Mouse (Mus musculus) fat pad, adult 2 months (tissue): ENCODE measurements around the gene Ank3.
"Not testable (repeated sequence)": the region's sequence is repeated elsewhere in the genome, so short reads cannot be mapped to it uniquely, and the experiment has no call there.

Experiments used
- DNase-seq: peaks from one replicate; pipeline ENCODE4 v3.0.0-alpha.2; 2011; ENCODE audit warnings: low read depth, low spot score; ENCODE audit errors: extremely low read depth

Ank3 gene

GRCm38 (mm10) chr10:69398763-69399590, at the start of gene Ank3:
Gene Ank3 (plus strand): TSS chr10:69398773.
- DNase-seq: no peak

GRCm38 (mm10) chr10:69351071-69351841, 47.3 kb upstream of the Ank3 start:
- no peak for DNase-seq

- no peak for DNase-seq
Observed at GRCm38 (mm10) chr10:69351842-69352211, 46.7 kb upstream of the Ank3 start.

DNA sequence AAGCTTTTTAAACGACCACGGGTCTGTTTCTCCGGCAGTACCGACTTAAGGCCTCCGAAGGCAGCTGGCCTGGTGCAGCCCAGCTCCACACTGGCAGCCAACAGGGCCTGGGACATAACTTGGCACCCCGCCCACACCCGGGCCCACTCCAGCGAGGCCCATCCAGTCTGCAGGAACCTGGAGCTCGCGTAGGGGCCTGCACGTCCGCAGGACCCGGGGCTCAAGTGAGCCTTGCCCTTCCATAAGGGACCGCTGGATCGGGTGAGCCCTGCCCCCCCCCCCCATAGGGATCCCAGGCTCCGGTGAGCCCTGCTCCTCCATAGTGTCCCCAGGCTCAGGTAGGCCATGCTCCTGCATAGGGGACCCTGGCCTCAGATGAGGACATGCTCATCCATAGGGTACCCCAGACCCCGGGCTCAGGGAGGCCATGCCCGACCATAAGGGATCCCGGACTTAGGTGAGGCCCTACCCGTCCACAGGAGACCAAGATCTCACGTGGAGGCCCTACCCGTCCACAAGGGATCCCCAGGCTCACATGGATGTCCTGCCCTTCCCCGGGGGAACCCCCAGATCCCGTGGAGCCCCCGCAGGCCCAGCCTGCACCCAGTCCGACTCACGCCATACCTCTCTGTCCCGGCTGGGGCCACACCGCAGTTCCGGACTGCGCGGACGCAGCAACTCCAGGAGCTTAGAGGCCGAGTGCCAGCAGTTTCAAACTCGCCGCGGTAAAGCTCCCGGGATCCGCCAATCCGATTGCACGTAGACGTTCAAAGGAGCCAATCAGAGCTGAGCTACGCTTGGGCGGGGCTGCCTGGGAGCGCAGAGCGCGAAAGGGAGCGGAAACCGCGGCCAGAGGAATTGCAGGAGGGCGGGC, 46.1 kb upstream of the Ank3 start, which contains the start of gene Cdk1:
Gene Cdk1 (minus strand): TSS at position 727 of the 874 bp plus-strand sequence.
- peak; percentile 51 for DNase-seq

DNA sequence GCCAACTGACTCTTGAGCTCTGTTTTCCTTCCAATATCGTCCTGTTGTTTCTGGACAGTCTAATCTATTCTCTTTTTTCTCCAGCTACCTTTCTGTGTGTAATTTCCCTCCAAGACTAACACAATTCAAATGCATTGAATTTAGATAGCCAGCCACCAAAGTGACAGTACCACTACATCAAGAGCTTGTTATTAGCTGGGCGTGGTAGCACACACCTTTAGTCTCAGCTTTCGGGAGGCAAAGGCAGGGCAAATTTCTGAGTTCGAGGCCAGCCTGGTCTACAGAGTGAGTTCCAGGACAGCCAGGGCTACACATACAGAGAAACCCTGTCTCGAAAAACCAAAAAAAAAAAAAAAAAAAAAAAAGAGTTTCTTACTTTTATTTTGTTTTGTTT, 45.5 kb upstream of the Ank3 start:
- not testable (repeated sequence) for DNase-seq

DNA sequence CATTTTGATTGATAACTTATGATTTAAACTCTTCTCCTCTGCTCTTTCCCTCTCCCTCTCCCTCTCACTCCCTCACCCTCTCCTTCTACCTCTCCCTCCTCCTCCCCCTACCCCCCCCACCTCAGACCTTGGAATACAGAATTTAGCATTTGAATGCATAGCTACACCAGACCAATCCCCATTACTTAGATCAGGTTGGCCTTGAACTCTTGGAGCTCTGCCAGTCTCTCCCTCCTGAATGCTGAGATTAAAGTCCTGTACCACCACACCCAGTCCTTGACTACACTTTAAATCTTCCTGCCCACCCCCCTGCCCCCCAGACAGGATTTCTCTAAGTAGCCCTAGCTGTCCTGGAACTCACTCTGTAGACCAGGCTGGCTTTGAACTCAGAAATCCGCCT, 38.9 kb upstream of the Ank3 start:
- DNase-seq: no peak

DNA sequence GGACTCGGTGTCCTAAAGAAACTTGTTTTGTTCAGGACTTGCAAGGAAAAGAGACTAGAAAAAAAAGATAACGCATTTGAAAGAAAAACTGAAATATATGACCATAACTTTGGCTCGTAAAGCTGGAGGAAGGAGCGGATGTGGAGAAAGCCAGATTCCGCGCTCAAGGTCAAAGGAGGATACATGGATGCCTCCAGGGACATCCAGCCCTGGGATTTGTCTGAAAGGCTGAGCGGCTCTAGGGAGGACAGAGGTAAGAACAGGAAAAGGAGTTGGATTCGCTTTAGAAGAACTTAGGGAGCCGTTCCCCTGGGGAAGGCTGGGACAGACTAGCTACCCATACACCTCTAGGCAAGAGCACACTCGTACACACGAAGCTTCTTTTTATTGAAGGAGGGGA, 32.4 kb upstream of the Ank3 start:
- no peak for DNase-seq

- no peak for DNase-seq
Observed at GRCm38 (mm10) chr10:69366877-69367387, 31.6 kb upstream of the Ank3 start.

DNA sequence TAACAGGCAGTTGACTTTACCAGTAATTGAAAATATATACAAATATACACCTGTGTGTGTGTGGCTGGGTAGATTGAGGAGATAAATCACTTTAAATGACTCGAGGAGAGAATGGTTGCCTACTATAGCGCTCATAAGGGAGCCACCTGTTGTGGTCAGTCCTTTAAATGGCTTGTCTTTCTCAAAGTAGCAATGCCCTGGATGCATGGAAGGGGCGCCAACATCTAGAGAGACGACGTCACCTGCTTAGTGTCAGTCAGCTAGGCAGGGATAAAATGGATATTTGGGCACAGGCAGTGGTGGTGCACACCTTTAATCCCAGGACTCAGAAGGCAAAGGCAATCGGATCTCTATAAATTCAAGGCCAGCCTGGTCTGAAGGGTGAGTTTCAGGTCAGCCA, 29.3 kb upstream of the Ank3 start:
- DNase-seq: no peak

DNA sequence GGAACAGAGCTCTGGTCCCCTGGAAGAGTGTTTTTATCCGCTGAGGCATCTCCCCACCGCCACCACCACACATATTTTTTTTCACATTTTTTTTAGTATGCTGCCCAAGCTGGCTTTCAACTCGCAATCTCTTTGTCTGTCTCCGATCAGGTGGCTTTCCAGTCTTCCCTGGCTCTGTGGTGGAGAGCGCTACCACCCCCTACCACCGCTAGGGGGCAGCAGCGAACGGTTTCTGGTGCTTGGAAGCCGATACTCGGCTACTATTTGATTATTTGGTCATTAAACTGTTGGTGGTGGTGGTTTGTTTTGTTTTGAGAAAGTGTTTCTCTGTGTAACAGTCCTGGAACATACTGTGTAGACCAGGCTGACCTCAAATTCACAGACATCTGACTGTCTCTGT, 27.1 kb upstream of the Ank3 start:
- no peak for DNase-seq

GRCm38 (mm10) chr10:69372061-69372460, 26.5 kb upstream of the Ank3 start:
- DNase-seq: no peak

DNA sequence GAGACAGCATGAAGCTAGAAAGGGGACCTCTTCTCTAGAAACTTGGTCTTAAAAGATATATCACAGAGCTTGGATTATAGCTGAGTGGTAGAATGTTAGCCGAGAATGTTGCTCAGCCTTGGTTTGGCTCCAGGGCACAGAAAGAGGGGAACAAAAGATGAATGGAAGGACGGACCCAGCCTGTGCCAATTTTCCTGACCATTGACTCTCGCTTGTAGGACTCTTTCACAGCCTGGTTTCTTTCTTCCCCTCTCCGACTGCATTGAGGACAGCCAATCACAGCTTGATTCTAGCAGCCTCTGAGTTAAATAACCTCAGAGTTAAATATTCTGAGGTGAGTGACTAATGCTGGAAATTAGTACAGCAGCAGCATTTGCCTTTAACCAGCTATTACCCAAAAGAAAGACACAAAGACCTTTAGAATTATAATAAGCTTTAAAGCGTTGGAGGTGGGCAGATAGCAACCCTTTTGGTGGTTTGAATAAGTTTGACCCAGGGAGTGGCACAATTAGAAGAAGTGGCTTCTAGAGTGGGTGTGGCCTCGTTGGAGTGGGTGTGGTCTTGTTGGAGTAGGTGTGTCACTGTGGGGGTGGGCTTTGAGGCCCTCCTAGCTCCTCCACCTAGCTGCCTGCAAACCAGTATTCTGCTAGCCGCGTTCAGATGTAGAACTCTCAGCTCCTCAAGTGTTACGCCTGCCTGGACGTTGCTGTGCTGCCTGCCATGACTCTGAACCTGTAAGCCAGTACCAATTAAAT, 24.6 kb upstream of the Ank3 start:
- DNase-seq: no peak

- no peak for DNase-seq
Observed at GRCm38 (mm10) chr10:69375154-69375553, 23.4 kb upstream of the Ank3 start.

GRCm38 (mm10) chr10:69383186-69383585, 15.4 kb upstream of the Ank3 start:
- DNase-seq: peak; percentile 86

GRCm38 (mm10) chr10:69384640-69385039, 13.9 kb upstream of the Ank3 start:
- DNase-seq: no peak

DNA sequence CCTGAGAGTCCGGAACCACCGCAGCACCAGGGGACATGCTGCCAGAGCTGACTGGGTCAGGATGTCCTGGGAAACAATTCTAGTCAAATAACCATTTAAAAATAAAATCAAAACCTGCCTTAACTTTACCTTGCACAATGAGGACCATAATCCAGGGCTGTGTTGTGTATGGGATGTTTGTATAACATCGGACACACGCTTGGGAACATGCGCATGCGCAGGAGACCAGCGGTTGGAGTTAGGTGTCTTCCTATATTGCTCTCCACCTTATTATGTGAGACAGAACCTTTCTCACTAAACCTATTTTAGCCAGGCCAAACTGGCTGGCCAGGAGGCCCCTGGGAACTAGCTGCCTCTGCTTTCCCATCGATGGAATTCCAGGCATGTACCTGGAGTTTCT, 13.4 kb upstream of the Ank3 start:
- no peak for DNase-seq

DNA sequence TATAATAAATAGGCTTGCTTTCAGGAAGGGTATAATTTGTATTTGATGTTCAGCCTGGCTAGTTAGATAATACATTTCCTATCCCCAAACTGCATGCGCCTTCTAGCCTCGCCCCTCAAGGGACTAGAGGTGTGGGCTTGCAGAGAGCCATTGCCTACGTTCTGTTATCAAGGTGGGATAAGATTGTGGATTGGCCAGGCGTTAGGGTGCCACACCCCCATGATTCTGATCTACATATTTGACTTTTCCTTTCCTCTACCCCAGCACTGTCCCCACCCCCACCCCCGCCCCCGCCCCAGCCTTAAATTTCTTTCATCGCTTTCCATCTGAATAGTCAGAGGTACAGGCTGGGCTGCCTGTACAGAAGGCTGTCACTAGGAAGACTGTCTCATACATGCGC, 11.8 kb upstream of the Ank3 start:
- DNase-seq: no peak

DNA sequence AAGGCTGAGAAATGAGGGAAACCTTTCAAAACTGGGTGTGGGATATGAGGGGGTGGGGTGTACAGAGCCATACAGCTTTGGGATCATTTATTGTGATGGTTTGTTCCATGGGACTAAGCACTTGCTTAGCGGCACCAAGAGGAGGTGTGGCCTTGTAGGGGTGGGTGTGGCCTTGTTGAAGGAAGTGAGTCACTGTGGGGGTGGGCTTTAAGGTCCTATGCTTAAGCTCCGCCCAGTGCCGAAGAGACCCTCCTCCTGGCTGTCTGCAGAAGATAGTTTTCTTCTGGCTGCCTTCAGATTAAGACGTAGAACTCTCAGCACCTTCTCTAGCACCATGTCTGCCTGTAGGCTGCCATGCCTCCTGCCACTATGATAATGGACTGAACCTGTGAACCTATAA, 9.1 kb upstream of the Ank3 start:
- no peak for DNase-seq

GRCm38 (mm10) chr10:69398197-69398762, 293 bp upstream of the Ank3 start:
- no peak for DNase-seq

DNA sequence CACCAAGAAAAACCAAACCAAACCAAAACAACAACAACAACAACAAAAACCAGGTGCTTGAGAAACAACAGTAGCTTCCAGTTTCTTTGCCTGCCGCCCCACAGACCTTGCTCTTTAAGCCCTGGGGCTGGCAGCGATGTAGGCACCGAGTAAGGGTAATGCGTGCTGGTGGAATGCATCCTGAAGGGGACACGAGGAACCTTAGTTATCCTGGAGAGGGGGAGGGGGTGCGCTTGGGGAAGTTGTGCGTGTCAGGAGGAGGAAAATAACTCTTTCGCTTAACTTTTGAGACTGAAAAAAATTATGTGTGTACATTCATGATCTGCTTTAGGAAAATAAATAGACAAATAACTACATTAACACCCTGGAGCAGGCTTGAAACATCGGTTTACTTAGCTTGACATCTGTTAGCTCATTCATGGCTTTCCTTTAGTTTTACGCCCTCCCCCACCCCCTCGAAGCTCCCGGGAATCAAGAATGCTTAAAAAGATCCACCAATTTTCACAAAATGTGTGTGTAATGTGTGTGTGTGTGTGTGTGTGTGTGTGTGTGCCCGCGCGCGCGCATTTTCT, 1.3 kb downstream of the Ank3 start:
- no peak for DNase-seq
